Mouse (Mus musculus): ENCODE measurements around the gene Fstl4. TPM values are rescaled to one million over a fixed set of nuclear protein-coding genes. Genes with fewer than 3 reads are reported as not detected.

Fstl4 gene
- polyA plus RNA-seq, 1 experiment, result 0.49 TPM

- 56% methylated on average over 7 of the region's 7 CpGs for WGBS
- H3K36me3 ChIP-seq (ENCODE audit: control insufficient read depth, insufficient read depth, low read length), result no peaks in the 10 kb centered on the region
- no peaks in the 10 kb centered on the region for H3K27me3 ChIP-seq (ENCODE audit: control insufficient read depth, insufficient read depth, low read length)
- H3K27ac ChIP-seq (ENCODE audit: insufficient read depth, low read depth, low read length), result no peak overlapping the region
- H3K4me1 ChIP-seq (ENCODE audit: control insufficient read depth, insufficient read depth, insufficient read length, low read length), result no peaks in the 10 kb centered on the region
- H3K4me3 ChIP-seq (ENCODE audit: low read depth, low read length), result no peak overlapping the region
- TF ChIP-seq CTCF (IDR thresholded peaks at IDR 0.05; ENCODE audit: extremely low read depth, insufficient read length, insufficient replicate concordance, low read depth, low read length) (no peak), POLR2A (IDR thresholded peaks at IDR 0.05; ENCODE audit: low read depth, low read length) (no peak)
These were observed 146.4 kb downstream of the Fstl4 start for GRCm38 (mm10) chr11:52910788-52911187.

DNA sequence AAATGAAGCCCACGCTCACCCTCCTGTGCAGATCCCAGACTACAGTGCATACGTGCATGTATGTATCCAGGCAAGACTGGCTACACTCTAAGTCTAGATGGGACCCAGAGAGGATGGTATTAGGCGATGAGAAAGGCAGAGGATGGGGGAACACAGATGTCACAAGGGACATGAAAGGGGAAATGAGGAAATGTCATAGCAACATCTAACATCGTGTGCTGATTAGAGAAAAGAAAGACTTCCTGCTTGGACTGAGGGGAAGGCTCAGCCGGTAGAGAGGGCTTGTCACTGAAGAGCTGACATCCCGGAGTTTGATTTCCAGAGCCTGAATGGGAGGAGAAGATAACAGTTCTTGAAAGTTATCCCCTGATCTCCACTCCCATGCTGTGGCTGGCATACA, 150.0 kb downstream of the Fstl4 start:
- H3K36me3 ChIP-seq (ENCODE audit: control insufficient read depth, insufficient read depth, low read length), result no peaks in the 10 kb centered on the region
- H3K27ac ChIP-seq (ENCODE audit: insufficient read depth, low read depth, low read length), result no peak overlapping the region
- no peaks in the 10 kb centered on the region for H3K4me1 ChIP-seq (ENCODE audit: control insufficient read depth, insufficient read depth, insufficient read length, low read length)
- H3K27me3 ChIP-seq (ENCODE audit: control insufficient read depth, insufficient read depth, low read length), result no peaks in the 10 kb centered on the region
- WGBS, result 57% methylated on average over 6 of the region's 6 CpGs
- TF ChIP-seq CTCF (IDR thresholded peaks at IDR 0.05; ENCODE audit: extremely low read depth, insufficient read length, insufficient replicate concordance, low read depth, low read length), result no peak
- TF ChIP-seq POLR2A (IDR thresholded peaks at IDR 0.05; ENCODE audit: low read depth, low read length), result no peak
- H3K4me3 ChIP-seq (ENCODE audit: low read depth, low read length), result no peak overlapping the region

DNA sequence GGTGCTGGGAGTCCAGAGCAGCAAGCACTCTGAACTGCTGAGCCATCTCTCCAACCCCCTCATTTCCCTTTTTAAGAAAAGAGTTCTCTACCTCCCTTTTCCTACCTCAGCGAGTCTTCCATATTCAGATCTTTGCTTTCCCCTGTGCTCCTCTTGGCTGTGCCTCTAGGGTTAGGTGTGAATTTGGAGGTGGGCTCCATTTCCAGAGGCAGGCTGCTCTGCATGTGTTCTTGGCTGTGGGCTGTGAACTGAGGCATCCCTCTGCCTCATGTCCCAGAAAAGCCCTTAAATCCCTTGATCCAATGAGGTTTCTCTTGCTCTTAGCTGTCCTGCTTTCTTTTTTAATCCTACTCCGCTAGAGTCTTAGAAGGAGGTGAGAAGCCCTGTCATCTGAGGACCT, 151.2 kb downstream of the Fstl4 start:
- Histone ChIP-seq H3K27me3 (ENCODE audit: control insufficient read depth, insufficient read depth, low read length) (no peaks in the 10 kb centered on the region), H3K4me3 (ENCODE audit: low read depth, low read length) (no peak overlapping the region), H3K4me1 (ENCODE audit: control insufficient read depth, insufficient read depth, insufficient read length, low read length) (peaks cover 2% of the 10 kb centered on the region; the same call in 1 of the 2 replicates), H3K36me3 (ENCODE audit: control insufficient read depth, insufficient read depth, low read length) (no peaks in the 10 kb centered on the region), H3K27ac (ENCODE audit: insufficient read depth, low read depth, low read length) (no peak overlapping the region)
- no peak for TF ChIP-seq POLR2A (IDR thresholded peaks at IDR 0.05; ENCODE audit: low read depth, low read length)
- no peak for TF ChIP-seq CTCF (IDR thresholded peaks at IDR 0.05; ENCODE audit: extremely low read depth, insufficient read length, insufficient replicate concordance, low read depth, low read length)
- 96% methylated on average over 2 of the region's 2 CpGs for WGBS

GRCm38 (mm10) chr11:52919231-52919960, 155.0 kb downstream of the Fstl4 start:
- no peaks in the 10 kb centered on the region for H3K36me3 ChIP-seq (ENCODE audit: control insufficient read depth, insufficient read depth, low read length)
- peaks cover 2% of the 10 kb centered on the region; the same call in 1 of the 2 replicates for H3K4me1 ChIP-seq (ENCODE audit: control insufficient read depth, insufficient read depth, insufficient read length, low read length)
- H3K27me3 ChIP-seq (ENCODE audit: control insufficient read depth, insufficient read depth, low read length), result no peaks in the 10 kb centered on the region
- H3K4me3 ChIP-seq (ENCODE audit: low read depth, low read length), result no peak overlapping the region
- no peak overlapping the region for H3K27ac ChIP-seq (ENCODE audit: insufficient read depth, low read depth, low read length)
- no peak for TF ChIP-seq CTCF (IDR thresholded peaks at IDR 0.05; ENCODE audit: extremely low read depth, insufficient read length, insufficient replicate concordance, low read depth, low read length)
- TF ChIP-seq POLR2A (IDR thresholded peaks at IDR 0.05; ENCODE audit: low read depth, low read length), result no peak
- WGBS, result 10% methylated on average over 15 of the region's 15 CpGs

GRCm38 (mm10) chr11:52924196-52924595, 159.8 kb downstream of the Fstl4 start:
- WGBS, result 78% methylated on average over 2 of the region's 2 CpGs

DNA sequence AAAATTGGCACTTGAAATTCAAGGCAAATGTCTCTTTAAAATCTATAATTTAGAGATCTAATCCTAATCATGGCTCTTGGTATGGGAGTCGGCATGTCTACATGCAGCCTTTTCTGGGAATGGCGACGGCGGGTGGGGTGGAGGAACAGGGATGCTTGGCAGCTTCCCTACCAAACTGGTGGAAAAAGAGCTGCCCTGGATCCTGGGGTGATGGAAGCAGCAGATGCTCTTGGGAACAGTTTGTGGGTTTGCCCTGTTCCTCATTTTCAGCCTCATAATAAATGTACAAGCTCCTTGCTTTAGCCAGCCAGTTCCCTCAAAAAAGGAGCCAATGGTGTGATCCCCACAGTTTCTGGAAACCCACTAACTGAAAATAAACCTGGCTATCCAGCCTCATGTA, 163.9 kb downstream of the Fstl4 start:
- no peak overlapping the region for H3K4me3 ChIP-seq (ENCODE audit: low read depth, low read length)
- no peaks in the 10 kb centered on the region for H3K4me1 ChIP-seq (ENCODE audit: control insufficient read depth, insufficient read depth, insufficient read length, low read length)
- H3K36me3 ChIP-seq (ENCODE audit: control insufficient read depth, insufficient read depth, low read length), result no peaks in the 10 kb centered on the region
- no peaks in the 10 kb centered on the region for H3K27me3 ChIP-seq (ENCODE audit: control insufficient read depth, insufficient read depth, low read length)
- WGBS, result 91% methylated on average over 4 of the region's 4 CpGs
- no peak for TF ChIP-seq CTCF (IDR thresholded peaks at IDR 0.05; ENCODE audit: extremely low read depth, insufficient read length, insufficient replicate concordance, low read depth, low read length)
- no peak for TF ChIP-seq POLR2A (IDR thresholded peaks at IDR 0.05; ENCODE audit: low read depth, low read length)
- no peak overlapping the region for H3K27ac ChIP-seq (ENCODE audit: insufficient read depth, low read depth, low read length)

More at GRCm38 (mm10) chr11:52924196-52924595, 159.8 kb downstream of the Fstl4 start:
- TF ChIP-seq CTCF (IDR thresholded peaks at IDR 0.05; ENCODE audit: extremely low read depth, insufficient read length, insufficient replicate concordance, low read depth, low read length) (no peak), POLR2A (IDR thresholded peaks at IDR 0.05; ENCODE audit: low read depth, low read length) (no peak)
- no peak overlapping the region for H3K27ac ChIP-seq (ENCODE audit: insufficient read depth, low read depth, low read length)
- H3K4me1 ChIP-seq (ENCODE audit: control insufficient read depth, insufficient read depth, insufficient read length, low read length), result peaks cover 2% of the 10 kb centered on the region; the same call in 1 of the 2 replicates
- H3K36me3 ChIP-seq (ENCODE audit: control insufficient read depth, insufficient read depth, low read length), result no peaks in the 10 kb centered on the region
- no peak overlapping the region for H3K4me3 ChIP-seq (ENCODE audit: low read depth, low read length)
- H3K27me3 ChIP-seq (ENCODE audit: control insufficient read depth, insufficient read depth, low read length), result no peaks in the 10 kb centered on the region

DNA sequence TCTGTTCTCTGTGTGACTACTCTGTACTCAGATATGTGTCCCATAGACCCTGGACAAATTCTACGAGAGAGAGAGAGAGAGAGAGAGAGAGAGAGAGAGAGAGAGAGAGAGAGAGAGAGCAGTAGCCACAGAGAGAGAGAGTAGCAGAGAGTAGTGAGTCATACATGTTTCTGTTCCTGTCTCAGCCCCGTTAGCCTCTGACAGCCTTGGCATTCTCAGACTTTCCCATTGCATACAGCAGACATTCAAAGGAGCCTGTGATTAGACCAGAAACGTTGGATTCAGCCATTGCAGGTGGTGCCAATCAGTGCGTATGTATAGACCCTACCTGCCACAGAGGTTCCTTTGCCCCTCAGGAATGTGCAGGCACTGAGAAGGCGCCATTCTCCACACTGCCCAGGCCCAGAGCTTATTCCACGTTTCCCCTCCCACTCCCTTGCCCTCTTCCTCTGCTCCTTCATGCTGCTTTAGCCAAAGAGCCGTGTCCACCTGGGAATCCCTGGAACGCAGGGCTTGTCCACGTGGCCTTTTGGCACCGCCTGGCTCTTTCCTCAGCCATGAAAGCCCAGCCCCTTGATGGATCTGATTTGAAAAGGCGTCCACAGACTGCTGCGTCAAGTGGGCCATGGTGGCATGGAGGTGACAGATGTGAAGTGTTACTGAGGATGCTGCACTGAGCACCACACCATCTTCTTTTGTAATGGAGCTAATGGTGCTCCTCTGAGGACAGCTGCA, 175.1 kb downstream of the Fstl4 start:
- Histone ChIP-seq H3K4me3 (ENCODE audit: low read depth, low read length) (no peak overlapping the region), H3K27me3 (ENCODE audit: control insufficient read depth, insufficient read depth, low read length) (no peaks in the 10 kb centered on the region), H3K36me3 (ENCODE audit: control insufficient read depth, insufficient read depth, low read length) (no peaks in the 10 kb centered on the region), H3K27ac (ENCODE audit: insufficient read depth, low read depth, low read length) (no peak overlapping the region), H3K4me1 (ENCODE audit: control insufficient read depth, insufficient read depth, insufficient read length, low read length) (no peaks in the 10 kb centered on the region)
- TF ChIP-seq POLR2A (IDR thresholded peaks at IDR 0.05; ENCODE audit: low read depth, low read length) (no peak), CTCF (IDR thresholded peaks at IDR 0.05; ENCODE audit: extremely low read depth, insufficient read length, insufficient replicate concordance, low read depth, low read length) (no peak)
- WGBS, result 71% methylated on average over 12 of the region's 12 CpGs
